Mouse (Mus musculus) heart, postnatal 10 days (tissue): ENCODE measurements around the gene Sync. TPM values are rescaled to one million over a fixed set of nuclear protein-coding genes. Genes with fewer than 3 reads are reported as not detected.

Source experiments
- DNase-seq, 2 experiments: peaks; one replicate each; pipeline ENCODE4 v3.0.0; 2021
- intact Hi-C: fragments of 180-260 bp; cut with DNase I; formaldehyde crosslinking; loops from one replicate; pipeline ENCODE4 v1.15.1; 2025
- total RNA-seq, 2 experiments: library from RNA; stranded (reverse); gene quantifications; 2 replicates each; pipeline ENCODE4 v1.2.3; 2021

The Sync gene
- total RNA-seq, 2 experiments from 2014 or later, result 13.4 TPM

DNA sequence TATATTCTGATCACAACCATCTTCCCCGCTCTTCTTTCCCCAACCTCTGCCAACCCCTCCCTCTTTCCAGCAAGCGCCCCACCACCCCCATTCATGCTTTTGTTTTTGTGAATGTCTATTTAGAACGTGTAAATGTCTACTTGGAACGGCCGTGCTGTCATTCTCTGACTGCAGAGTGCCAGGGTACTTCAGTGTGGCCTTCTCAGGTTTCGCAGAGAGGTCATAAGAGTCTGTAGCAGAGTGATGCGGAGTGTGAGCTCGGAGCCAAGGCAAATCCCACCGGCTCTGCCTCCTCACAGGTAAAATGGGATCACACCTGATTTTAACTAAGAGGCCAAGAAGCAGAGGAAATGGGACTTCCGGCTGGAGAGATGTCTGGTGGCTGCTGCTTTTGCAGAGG is 11.7 kb downstream of the Sync start:
- intact Hi-C loops, result no loop called here
- DNase-seq, result no peak

DNA sequence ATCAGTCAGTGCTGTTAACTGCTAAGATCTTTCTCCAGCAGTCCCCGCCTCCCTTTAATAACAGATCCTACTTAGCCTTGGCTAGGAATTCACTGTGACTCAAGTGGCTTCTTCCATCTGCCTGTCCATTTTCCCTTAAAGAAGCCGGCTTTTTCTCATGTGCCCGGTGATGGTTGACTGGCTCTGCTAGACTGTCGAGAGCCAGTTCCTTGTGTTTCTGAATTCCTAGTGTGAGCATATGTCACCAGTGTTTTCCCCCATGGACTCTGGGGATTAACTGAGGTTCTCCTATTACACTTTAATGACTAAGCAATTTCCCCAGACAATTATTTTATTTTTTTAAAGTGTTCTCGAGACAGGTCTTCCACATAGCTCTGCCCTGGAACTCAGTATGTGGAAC is 16.0 kb downstream of the Sync start:
- DNase-seq, result no peak

DNA sequence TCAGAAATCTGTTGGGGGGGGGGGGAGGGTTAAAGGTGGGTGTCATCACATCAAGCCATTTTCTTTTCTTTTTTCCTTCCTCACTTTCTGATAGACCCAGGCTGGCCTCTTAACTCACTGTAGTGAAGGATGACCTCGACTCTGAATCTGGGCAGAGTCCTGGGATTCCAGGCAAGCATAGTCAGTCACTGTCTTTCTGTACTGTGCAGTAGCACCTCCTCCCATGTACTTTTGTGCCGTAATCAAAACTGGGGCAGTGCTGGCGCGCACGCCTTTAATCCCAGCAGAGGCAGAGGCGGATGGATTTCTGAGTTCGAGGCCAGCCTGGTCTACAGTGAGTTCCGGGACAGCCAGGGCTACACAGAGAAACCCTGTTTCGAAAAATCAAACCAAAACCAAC is 16.4 kb downstream of the Sync start:
- intact Hi-C loops, result no loop called here
- DNase-seq, result no peak

More for the DNA sequence above, 16.0 kb downstream of the Sync start:
- intact Hi-C loops, result no loop called here

DNA sequence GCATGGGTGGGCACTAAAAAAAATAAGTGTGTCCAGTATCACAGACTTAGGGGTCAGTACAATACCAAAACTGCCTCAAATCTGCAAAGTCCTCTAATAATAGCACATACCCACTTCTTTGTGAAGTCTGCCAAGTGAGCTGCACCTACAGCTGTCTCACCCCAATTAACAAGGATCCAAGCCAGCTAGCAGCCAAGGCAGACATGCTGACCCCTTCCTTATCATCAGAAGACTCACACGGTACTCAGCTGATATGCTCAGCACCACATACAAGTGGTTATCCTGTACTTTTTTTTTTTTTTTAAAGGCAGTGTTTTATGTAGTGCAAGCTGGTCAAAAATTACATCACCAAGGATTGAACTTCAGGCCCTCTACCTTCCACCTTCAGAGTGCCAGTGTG is 16.9 kb downstream of the Sync start:
- intact Hi-C loops, result no loop called here
- DNase-seq, result no peak

DNA sequence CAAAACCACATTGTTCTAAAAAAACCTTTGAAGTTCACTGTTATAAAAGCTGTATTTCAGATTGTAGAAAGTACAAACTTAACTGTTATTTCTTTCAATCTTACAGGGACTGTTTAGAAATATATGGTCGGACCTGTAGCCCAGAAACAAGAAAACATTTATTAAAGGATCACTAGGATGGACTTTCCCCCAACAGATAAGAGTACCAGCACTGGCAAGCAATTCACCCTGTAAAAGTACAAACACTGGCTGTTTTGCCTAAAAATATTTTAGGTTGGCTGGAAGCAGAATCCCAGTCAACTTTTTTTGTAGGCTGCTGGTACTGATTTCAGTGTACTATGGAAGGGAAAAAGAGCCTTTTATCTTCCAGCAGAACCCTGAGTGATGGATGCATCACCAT is 20.5 kb downstream of the Sync start:
- intact Hi-C loops, result no loop called here
- no peak for DNase-seq

DNA sequence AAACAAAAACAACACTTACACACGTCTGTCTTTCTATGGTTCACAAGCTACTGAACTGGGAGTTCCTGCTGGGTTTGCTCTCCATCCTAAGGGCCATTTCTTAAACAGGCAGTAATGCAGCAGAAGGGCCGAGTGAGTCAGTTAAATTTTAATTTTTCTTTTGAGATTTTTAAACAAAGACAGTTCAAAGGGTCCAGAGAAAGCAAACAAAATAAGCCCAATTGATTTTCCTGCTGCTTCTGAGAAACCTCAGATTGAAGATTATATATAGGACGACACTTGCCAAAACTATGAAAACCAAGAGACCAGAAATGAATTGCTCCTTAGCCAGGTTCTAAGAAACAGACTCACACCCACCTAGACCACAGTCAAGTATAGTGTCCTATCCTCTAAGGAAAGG is 26.5 kb downstream of the Sync start:
- no peak for DNase-seq
- intact Hi-C loops, result no loop called here

DNA sequence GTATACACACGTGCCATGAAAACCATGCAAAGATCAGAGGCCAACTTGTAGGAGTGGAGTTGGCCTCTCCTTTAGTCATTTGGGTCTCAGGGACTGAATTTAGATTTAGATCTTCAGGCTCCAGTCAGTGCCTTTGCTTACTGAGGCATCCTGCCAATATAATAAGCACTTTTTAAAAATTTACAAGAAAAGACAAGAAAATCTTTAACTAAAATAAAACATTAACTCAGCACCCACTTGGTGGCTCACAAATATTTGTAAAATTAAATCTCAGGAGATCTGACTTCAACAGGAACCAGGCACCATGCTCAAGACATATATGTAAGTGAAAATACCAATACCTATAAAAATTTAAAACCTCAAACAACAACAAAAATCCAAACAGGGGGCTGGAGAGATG is 33.5 kb downstream of the Sync start:
- no peak for DNase-seq
- intact Hi-C loops, result no loop called here

DNA sequence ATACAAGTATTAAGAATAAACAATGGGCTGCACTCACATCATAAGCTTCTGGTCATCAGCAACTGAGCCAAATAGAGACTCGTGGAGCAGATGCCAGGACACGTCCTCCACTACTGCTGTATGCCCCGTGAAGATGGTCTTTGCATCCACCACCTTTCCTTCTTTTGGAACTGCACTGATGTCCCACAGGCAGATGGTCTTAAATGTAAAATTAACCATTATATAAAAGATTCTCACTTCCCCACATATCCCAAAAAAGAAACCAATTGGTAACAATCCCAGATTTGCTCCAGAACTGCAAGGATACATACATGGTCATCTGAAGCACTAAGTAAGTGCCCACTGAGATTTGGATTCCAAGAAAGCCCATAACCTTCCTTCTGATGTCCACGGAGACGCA is 34.6 kb downstream of the Sync start:
- no peak for DNase-seq
- intact Hi-C loops, result no loop called here

DNA sequence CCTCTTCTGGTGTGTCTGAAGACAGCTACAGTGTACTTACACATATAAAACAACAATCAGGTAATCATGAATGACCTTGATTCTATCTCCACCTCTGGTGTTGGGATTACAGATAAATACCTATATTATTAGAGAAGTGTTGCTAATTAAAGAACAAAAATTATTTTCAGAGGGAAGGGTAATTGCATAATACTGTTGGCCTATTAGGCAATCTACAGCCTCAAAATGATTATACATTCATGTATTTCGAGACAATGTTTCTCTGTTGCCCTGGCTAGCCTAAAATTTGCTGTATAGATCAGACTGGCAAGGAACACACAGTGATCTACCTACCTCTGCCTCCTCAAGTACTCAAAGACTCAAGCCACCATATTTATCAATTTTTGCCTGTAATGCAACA is 36.1 kb downstream of the Sync start:
- intact Hi-C loops, result no loop called here
- DNase-seq, result no peak

DNA sequence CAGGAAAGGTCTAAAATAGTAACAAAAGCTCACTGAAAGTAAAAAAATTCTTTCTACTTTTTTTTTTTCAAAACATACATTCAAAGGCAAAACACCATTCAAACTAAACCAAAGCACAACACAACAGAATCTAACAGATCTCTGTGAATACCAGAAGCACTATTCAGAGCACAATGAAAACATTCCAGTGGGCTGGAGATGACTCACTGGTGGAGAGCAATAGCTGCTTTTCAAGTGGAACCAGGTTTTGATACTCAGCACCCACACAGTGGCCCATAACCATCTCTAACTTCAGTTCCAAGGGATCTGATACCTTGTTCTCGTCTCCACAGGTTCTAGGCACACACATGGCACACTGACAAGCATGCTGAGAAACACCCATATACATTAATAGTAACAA is 37.3 kb downstream of the Sync start:
- DNase-seq, result no peak
- intact Hi-C loops, result no loop called here

DNA sequence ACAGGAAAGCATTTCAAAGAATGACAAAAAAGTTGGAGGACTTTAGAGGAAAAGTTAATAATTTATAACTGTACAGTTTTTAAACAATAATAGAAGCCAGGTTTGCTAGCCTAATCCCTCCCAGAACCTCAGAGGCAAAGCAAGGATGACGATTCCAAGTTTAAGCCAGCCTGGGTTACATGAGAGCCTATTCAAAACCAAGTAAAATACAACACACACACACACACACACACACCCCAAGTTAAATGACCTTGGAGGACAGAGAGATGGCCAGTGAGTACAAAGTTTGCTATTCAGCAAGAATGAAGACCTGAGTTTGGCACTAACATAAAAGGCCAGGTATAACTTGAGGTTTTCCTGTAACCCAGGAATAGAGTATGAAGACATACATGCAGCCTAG is 38.8 kb downstream of the Sync start:
- intact Hi-C loops, result no loop called here
- no peak for DNase-seq

DNA sequence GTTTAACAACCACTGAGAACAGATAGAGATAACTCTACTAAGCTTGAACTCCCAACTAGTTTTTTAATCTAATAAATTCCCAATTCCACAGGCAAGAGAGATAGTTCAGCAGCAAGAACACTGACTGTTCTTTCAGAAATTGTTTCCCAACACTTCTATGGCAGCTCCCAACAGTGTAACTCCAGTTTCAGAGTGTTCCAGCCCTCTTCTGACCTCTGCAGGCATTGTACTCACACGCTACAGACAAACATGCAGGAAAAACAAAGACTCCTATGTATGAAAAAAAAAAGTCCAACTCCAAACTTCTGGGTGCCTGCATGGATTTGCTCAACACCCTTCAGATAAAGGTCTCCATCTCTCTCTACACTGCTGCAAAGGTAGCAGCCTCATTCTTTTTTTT is 45.4 kb downstream of the Sync start:
- intact Hi-C loops, result no loop called here
- no peak for DNase-seq

DNA sequence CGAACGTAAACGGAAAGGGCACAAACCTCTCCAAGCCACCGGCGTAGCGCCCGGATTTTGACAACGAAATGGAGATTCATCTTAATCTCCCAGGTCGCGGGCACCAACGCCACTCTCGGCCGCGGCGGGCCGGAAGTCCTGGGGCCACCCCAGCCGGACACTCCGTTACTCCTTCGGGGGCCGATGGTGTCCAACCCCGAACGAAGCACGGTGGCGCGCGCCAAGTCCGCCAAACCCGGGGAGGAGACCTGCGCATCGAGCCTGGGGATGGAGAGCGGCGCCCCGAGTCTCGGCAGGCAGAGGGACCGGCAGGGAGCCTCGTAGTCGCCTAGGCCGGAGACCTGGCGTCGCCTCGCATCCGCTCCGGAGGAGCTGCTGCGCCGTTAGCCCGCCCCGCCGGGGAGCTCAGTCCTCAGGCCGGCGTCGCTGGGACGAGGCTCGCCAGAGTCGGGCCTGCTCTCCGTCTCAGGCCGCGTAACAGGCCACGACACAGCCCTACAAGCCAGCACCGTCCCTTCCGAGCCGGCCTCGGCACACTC is 47.3 kb downstream of the Sync start:
- peak in 1 of 2 experiments; percentile 77 for DNase-seq
- intact Hi-C loops, result no loop called here

DNA sequence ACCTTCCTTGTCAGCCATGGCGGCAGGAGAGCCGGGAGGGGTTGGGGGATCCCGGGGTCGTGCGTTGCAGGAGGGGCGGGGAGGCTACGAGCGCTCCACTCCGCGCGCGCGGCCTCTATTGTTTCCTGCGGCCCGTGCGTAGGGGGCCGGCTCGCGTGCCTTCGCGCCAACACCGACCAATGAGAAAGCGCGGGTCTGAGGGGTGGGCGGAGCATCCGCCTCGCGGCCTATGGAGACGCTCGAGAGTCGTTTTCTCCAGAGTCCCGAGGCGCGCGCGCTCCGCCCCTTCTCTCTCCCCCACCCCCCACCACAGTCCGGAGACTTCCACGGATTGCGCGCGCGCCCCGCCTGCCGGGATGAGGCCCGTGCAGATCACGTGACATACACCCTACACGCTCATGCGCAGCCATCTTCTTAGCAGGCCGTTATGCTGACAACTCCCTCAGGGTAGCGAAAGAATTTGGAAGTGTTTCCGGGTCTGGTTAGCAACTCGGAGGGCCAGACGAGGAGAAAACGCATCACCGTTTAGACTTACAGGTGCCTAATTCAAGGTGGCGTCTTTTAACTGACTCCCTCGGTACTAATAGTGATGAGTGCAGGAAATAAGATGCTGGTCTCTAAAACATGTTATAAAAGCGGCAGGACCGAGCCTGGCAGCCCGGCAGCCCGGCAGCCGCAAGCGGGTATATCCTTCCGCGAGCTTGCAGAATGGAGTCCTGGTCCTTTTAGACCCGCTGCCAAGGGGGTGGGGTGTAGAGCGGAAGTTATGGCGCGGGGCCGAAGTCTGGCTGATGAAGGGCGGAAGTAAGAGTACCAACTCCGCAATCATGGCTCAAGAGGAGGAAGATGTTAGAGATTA is 48.0 kb downstream of the Sync start, which contains the start of the genes Rbbp4 and Zbtb8os:
TSS of gene Rbbp4 (minus strand) at position 155 of the 859 bp plus-strand sequence.
TSS of gene Zbtb8os (plus strand) at position 480 of the 859 bp plus-strand sequence.
- DNase-seq, result peak; percentile 97 to 99
- intact Hi-C loops, result no loop called here

DNA sequence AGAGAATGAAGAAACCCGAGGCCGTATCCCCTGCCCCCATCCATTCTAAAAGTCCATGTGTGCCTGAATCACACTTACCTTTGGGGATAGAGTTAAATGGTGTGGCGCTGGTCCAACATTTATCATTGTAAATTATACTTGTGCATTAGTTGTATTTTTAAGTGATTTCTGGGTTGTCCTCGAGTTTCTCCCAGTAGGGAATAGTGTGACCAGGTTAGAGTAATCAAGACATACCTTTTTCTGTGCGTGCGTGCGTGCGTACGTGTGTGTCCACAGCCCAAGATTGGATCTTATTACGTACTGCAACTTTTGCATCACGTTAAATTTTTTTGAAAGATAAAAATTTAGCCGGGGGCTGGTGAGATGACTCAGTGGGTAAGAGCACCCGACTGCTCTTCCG is 48.9 kb downstream of the Sync start:
- no peak for DNase-seq
- intact Hi-C loops, result no loop called here

DNA sequence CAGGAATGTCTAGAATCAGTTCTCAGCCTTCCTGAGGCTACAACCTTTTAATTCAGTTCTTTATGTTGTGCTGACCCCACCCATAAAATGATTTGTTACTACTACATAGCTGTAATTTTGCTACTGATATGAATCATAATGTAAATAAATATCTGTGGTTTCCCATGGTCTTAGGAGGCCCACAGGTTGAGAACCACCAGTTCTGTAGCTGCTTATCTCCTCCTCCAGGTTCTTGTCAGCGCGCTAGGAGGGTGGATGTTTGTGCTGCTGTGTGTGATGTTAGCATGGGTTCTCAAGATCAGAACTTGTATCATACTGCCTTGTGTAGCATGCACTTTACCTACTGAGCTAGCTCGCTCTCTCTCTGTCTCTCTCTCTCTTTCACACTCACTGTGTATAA is 52.3 kb downstream of the Sync start:
- intact Hi-C loops, result no loop called here
- no peak for DNase-seq

DNA sequence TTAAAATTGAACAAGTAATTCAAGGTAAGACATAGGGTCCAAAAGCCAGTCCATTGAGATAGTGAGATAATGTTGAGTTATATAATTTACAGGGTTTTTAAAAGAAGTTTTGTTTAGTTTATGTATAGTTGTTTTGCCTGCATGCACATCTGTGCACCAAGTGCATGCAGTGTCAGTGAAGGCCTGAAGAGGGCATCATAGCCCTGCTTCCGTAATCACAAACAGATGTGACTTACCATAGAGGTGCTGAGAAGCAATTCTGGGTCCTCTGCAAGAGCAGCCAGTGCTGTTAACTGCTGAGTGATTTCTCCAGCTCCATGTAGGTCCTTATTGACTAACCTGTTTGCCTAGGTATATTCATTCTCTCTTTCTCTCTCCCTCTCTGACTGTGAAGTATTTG is 54.5 kb downstream of the Sync start:
- no peak for DNase-seq
- intact Hi-C loops, result no loop called here

DNA sequence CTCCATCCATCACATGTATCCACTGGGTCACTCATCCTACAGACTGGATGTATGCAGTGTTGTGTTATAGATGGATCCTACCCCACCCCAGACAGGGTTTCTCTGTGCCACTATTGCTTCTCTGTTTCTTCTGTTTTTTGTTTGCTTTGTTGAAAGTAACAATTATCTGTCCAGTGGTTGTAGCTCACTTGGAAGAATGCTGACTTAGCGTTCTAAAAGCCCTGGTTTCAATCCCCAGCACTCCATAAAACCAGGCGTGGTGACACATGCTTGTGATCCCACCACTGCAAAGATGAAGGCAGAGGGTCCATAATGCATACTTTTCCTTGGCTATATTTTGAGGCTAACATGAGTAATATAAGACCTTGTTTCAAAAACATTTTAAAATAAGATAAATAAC is 55.3 kb downstream of the Sync start:
- DNase-seq, result no peak
- intact Hi-C loops, result no loop called here

DNA sequence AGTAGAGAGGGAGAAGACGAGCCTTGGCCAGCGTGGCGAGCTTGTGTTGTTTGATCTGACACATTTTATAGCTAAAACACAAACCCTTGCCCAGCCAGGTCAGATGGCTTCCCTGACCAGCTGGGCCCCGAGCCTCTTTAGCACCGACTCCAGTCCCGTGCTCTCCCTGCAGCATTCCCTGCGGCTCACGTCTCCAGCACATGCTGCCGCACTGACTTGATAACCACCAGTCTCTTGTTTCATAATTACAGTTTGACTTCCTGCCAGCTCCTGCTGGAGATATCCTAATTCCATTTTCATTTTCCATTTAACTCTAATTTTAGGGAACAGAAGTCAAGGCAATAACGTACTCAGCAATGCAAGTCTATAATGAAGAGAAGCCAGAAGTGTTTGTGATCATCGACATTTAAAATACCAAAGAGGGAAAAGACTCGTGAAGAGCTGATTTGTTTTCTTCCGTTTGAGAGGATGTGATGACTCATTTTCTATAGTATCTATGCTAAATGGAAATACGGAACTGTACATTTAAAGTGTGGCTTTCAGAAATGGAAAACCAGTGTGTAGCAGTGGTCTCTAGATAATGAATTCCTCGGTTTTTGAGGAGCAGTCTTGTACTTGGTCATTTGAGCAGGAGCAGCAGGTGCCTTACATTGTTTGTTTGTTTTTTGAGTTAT is 59.2 kb downstream of the Sync start:
- DNase-seq, result peak; percentile 43 to 52

DNA sequence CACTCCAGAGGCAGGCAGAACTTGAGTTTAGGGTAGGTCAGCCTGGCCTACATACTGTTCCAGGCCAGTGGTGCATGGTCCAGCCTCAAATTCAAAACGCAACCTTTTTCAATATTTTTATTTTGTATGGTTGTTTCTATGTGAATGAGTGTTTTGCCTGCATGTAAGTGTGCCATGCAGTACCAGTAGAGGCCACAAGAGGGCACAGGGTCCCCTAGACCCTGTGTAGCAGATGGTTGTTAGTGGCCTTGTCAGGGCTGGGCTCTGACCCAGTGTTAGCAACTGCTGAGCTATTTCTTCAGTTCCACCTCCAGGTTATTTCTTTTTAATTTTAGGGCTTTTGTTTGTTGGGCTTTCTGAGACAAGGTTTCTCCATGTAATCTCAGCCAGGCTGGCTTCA is 63.2 kb downstream of the Sync start:
- intact Hi-C loops, result loop anchor here (1.0 to 2.0 kb wide), 2 partner anchors 56 to 105 kb away; no protein-coding TSS in a partner anchor
- peak; percentile 72 to 85 for DNase-seq

More for the DNA sequence above, 59.2 kb downstream of the Sync start:
- intact Hi-C loops, result no loop called here

DNA sequence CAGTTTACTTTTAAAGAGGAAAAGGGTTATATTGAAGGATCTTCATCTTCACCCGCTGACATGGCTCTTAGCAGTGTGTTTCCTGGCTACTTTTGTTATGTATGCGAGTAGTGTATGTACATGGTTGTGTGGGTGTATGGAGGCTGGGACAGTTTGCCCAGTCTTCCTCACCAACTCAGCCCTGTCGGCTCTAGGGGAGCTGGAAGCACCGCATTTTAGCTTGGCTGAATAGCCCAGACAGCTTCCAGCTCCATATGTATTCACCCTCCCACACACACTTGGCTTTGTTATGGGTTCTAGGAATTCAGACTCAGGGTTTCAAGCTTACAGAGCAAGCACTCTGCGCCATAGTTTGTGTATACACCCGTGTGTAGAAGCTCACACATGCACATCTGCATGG is 63.7 kb downstream of the Sync start:
- intact Hi-C loops, result loop anchor here (2.0 kb wide), 1 partner anchor 56 kb away; no protein-coding TSS in a partner anchor

DNA sequence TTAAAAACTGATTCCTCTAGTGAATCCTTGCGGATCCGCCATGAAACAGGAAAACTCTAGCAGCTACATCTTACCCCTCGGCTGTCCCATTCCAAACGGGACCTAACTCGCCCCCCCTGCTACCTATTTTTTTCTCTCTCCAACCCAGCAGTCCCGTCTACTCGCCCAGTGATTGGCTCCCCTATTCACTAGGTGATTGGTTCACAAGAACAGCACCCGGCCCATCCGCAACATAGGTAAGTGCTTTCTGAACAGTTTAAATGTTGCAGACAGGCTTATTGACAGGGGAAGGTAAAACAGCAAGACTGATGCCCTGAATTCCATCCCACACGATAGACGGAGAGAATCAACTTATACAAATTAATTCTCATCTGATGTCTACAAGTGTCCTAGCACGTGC is 65.8 kb downstream of the Sync start:
- no peak for DNase-seq
- intact Hi-C loops, result no loop called here

More for the DNA sequence above, 63.7 kb downstream of the Sync start:
- no peak for DNase-seq
